Mouse (Mus musculus) stomach, postnatal 0 days (tissue): ENCODE measurements around the gene Gpr171. TPM values are rescaled to one million over a fixed set of nuclear protein-coding genes. Genes with fewer than 3 reads are reported as not detected.
A peak's percentile ranks its signal among the peaks of the same experiment; 100 is the strongest.

Experiments
- ATAC-seq: fragments of 200-750 bp; cut with Nextera tagmentation; 2 replicates; pipeline ENCODE4 v1.8.0; 2017; ENCODE audit not compliant: low FRiP score, low TSS enrichment
- DNase-seq: peaks from one replicate; pipeline ENCODE4 v3.0.0-alpha.2; 2016; ENCODE audit warnings: low spot score
- H3K27ac ChIP-seq: fragments of 300-500 bp; sonication (generic); replicated peaks from 2 replicates; pipeline ENCODE4 v1.5.1; 2014; ENCODE audit warnings: mild to moderate bottlenecking, control low read depth
- H3K27me3 ChIP-seq: fragments of 300-500 bp; sonication (generic); 2 replicates; pipeline ENCODE4 v1.6.1; 2014; ENCODE audit warnings: low read length; ENCODE audit not compliant: control insufficient read depth, insufficient read depth
- H3K36me3 ChIP-seq: fragments of 300-500 bp; sonication (generic); 2 replicates; pipeline ENCODE4 v1.6.1; 2014; ENCODE audit warnings: low read length, mixed read lengths; ENCODE audit not compliant: control insufficient read depth, insufficient read depth
- H3K4me1 ChIP-seq: fragments of 300-500 bp; sonication (generic); replicated peaks from 2 replicates; pipeline ENCODE4 v1.6.1; 2014; ENCODE audit warnings: antibody characterized with exemption; ENCODE audit not compliant: control insufficient read depth, insufficient read depth
- H3K4me2 ChIP-seq: fragments of 300-500 bp; sonication (generic); replicated peaks from 2 replicates; pipeline ENCODE4 v1.6.1; 2014; ENCODE audit warnings: low read depth, mild to moderate bottlenecking, control low read depth, moderate library complexity
- H3K4me3 ChIP-seq: fragments of 300-500 bp; sonication (generic); 2 replicates; pipeline ENCODE4 v1.5.1; 2014; ENCODE audit warnings: low read depth, low read length, control low read depth
- H3K9ac ChIP-seq: fragments of 300-500 bp; sonication (generic); 2 replicates; pipeline ENCODE4 v1.6.1; 2014; ENCODE audit warnings: mild to moderate bottlenecking, low read length, control low read depth, mixed read lengths
- H3K9me3 ChIP-seq: fragments of 300-500 bp; sonication (generic); 2 replicates; pipeline ENCODE4 v1.6.1; 2016; ENCODE audit warnings: low read length; ENCODE audit not compliant: control insufficient read depth
- CTCF ChIP-seq: IDR thresholded peaks from 2 replicates; pipeline ENCODE4 v1.5.1; 2016; ENCODE audit warnings: antibody characterized with exemption, low read depth, mild to moderate bottlenecking, moderate library complexity
- EP300 ChIP-seq: optimal IDR thresholded peaks from 2 replicates; pipeline ENCODE3; 2016; ENCODE audit warnings: antibody characterized with exemption
- WGBS: fragments of 180-500 bp; shearing (Covaris S2); extraction: QIAGEN DNeasy Blood & Tissue Kit; methylation state at CpG from one replicate; pipeline ENCODE4 v1.1.7; 2014; 5-methylcytosine and 5-hydroxymethylcytosine counted together
- polyA plus RNA-seq: library from polyadenylated mRNA; unstranded; fragments of >200 nt; fragmentation: Nextera tagmentation; extraction: Ambion mirVana; gene quantifications from 2 replicates; pipeline ENCODE4 v1.2.1, GENCODE M21; 2015

Gene Gpr171
- polyA plus RNA-seq, 1 experiment from 2014 or later: 0.33 TPM

DNA sequence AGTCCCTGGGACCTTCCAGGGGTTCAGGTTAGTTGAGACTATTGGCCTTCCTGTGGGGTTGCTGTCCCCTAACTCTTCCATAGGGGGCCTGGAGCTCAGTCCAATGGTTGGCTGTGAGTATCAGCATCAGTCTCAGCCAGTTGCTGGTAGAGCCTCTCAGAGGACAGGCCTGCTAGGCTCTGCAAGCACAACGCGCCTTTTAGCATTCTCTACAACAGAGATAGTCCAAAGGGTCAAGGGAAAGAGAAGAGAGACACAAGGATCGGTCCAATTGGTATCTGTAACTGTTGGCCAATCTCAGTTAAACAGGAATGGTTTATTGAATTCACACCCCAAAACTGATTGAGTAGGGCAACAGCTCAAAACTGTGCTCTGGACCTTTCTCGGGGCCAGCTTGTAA is 5.8 kb upstream of the Gpr171 start:
- DNase-seq (no peak), ATAC-seq (no peak)
- Histone ChIP-seq H3K4me3 (no peak overlapping the region), H3K36me3 (no peaks in the 10 kb centered on the region), H3K9ac (no peak overlapping the region), H3K27ac (no peak overlapping the region), H3K4me1 (no peaks in the 10 kb centered on the region), H3K4me2 (no peak overlapping the region), H3K27me3 (no peaks in the 10 kb centered on the region), H3K9me3 (no peaks in the 10 kb centered on the region)
- 96% methylated on average over 4 of the region's 4 CpGs for WGBS
- TF ChIP-seq EP300 (no peak), CTCF (no peak)

DNA sequence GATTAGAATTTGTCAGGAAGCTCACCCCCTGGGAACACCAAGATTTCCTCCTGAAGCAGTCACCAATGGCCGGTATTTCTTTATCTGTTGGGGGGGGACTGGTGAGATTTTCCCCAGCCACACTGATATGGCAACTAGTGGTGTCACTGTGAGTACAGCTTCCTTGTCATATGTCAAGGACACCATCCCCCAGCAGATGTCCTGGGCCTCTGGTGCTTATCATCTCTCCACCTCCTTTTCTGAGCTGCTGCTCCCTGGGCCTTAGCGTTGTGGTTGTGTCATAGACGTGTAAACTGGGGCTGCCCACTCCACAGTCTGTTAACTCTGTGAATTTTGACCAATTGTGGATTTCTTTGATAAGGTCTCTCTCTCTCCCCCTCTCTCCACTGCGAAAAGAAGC is 2.8 kb upstream of the Gpr171 start:
- no peak overlapping the region for H3K4me2 ChIP-seq
- H3K4me3 ChIP-seq: no peak overlapping the region
- H3K27me3 ChIP-seq: no peaks in the 10 kb centered on the region
- no peaks in the 10 kb centered on the region for H3K36me3 ChIP-seq
- H3K4me1 ChIP-seq: no peaks in the 10 kb centered on the region
- WGBS: 73% methylated on average over 4 of the region's 4 CpGs
- ATAC-seq (no peak), DNase-seq (no peak)
- no peak overlapping the region for H3K27ac ChIP-seq
- no peak overlapping the region for H3K9ac ChIP-seq
- no peaks in the 10 kb centered on the region for H3K9me3 ChIP-seq
- TF ChIP-seq EP300: no peak

DNA sequence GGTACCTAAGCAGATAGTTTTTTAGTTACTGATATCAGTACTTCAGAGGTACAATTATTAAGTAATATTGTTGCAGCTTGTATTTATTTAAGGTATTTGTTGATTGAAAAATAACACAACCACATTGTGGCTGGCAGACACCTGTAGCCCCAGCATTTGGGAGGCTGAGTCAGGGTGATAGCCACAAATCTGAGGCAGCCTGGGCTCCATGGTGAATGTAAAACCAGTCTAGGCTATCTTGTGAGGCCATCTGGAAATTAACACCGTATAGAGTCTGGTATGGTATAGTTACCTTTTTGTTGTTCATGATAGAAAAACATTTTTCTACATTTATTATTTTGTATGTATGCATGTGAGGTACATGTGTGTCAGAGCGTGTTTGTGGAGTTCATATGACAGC is 525 bp upstream of the Gpr171 start:
- Histone ChIP-seq H3K9ac (no peak overlapping the region), H3K4me2 (no peak overlapping the region), H3K36me3 (no peaks in the 10 kb centered on the region), H3K4me1 (no peaks in the 10 kb centered on the region), H3K27me3 (no peaks in the 10 kb centered on the region), H3K27ac (no peak overlapping the region), H3K9me3 (no peaks in the 10 kb centered on the region), H3K4me3 (no peak overlapping the region)
- TF ChIP-seq EP300 (no peak), CTCF (no peak)
- ATAC-seq: no peak
- DNase-seq: no peak
- 96% methylated on average over 2 of the region's 2 CpGs for WGBS

DNA sequence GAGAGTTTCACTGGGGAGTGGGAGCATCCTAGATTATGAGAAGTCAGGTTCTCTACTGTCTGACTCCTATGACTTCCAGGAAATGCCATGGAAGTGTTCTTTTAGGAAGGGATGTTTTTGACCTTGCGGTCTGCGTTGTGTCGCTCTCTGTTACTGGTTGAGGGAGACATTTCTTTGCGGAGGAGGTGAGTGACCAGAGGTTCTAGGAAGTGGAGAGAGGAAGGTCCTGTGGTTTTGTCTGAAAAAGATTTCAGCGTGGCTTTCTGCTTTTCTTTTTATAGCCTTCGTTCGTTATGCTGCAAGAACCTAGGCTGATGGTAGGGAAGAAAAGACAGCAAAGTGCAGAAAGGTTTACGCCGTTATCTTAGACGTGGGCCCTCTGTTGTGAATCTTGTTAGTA is 3.1 kb downstream of the Gpr171 start:
- WGBS: 88% methylated on average over 10 of the region's 10 CpGs
- TF ChIP-seq EP300: no peak
- no peak for TF ChIP-seq CTCF
- no peak for DNase-seq
- H3K9ac ChIP-seq: no peak overlapping the region
- no peaks in the 10 kb centered on the region for H3K36me3 ChIP-seq
- no peaks in the 10 kb centered on the region for H3K9me3 ChIP-seq
- ATAC-seq: no peak
- no peak overlapping the region for H3K4me2 ChIP-seq
- no peaks in the 10 kb centered on the region for H3K27me3 ChIP-seq
- H3K4me3 ChIP-seq: no peak overlapping the region
- no peak overlapping the region for H3K27ac ChIP-seq
- H3K4me1 ChIP-seq: no peaks in the 10 kb centered on the region

DNA sequence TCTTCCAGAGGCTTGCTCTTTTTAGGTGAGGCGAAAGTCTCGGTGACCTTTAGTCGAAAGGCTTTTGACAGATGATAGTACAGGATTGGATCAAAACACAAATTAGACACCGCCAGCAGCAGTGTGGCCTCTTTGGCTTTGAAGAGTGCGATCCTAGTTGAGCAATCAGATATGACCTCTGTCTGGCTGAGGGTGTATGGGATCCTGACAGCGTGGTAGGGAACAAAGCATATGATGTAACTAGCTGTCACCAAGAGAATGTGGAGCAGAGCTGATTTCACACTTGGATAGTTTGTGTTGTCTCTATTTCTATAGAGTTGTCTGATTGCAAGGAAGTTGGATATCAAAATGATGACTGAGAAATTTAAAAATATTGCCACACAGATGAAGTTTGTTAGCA is 4.2 kb downstream of the Gpr171 start:
- Histone ChIP-seq H3K4me3 (no peak overlapping the region), H3K4me1 (no peaks in the 10 kb centered on the region), H3K27me3 (no peaks in the 10 kb centered on the region), H3K4me2 (no peak overlapping the region), H3K36me3 (no peaks in the 10 kb centered on the region), H3K27ac (no peak overlapping the region), H3K9me3 (no peaks in the 10 kb centered on the region), H3K9ac (no peak overlapping the region)
- 82% methylated on average over 6 of the region's 6 CpGs for WGBS
- ATAC-seq: no peak
- DNase-seq: no peak
- TF ChIP-seq CTCF (no peak), EP300 (no peak)

DNA sequence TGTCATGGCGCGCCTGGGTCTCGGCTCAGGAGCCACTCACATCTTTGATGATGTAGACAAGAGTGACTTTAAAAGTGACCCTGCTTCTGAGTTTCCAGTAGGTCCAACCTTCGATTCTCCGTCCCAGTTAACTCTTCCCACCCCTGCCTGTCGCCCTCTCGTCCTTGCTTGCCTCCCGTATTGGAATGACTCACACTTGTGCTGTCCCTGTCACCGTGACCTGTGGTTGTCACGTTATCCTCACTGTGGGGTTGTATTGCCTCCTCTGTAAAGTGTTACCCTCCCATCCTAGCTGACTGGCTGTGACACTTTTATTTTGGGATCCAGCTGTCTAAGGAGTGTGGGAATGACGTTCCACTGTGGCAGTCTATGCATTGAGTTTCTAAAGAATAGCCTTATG is 8.9 kb downstream of the Gpr171 start:
- DNase-seq (no peak), ATAC-seq (no peak)
- Histone ChIP-seq H3K4me1 (no peaks in the 10 kb centered on the region), H3K36me3 (no peaks in the 10 kb centered on the region), H3K4me3 (no peak overlapping the region), H3K27ac (no peak overlapping the region), H3K27me3 (no peaks in the 10 kb centered on the region), H3K9ac (no peak overlapping the region), H3K9me3 (no peaks in the 10 kb centered on the region), H3K4me2 (no peak overlapping the region)
- 72% methylated on average over 11 of the region's 11 CpGs for WGBS
- TF ChIP-seq CTCF: no peak
- no peak for TF ChIP-seq EP300

DNA sequence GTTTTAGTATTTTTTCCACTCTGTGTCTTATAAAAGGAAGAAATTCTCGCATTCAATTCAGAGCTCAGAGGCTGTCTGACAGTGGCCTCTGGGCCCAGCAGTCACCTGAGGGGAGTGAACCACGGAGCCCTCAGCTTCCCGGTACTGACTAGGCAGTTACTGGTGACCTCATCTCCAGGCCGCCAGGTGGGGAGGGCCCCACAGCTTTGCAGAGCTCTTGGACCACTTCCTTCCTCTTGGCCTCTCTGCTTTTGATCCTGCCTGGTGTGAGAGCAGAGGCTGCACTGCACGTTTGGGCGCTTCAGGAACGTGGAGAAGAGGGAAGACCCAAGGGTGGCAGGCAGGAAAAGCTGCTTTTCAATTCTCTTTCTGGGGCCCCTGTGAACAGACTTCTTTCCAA is 20.7 kb downstream of the Gpr171 start:
- DNase-seq (peak; percentile 35), ATAC-seq (peak; percentile 87)
- H3K4me2 ChIP-seq: no peak overlapping the region
- no peaks in the 10 kb centered on the region for H3K27me3 ChIP-seq
- WGBS: 28% methylated on average over 7 of the region's 7 CpGs
- H3K4me1 ChIP-seq: no peaks in the 10 kb centered on the region
- H3K4me3 ChIP-seq: no peak overlapping the region
- H3K9me3 ChIP-seq: no peaks in the 10 kb centered on the region
- TF ChIP-seq CTCF (no peak), EP300 (no peak)
- H3K36me3 ChIP-seq: no peaks in the 10 kb centered on the region
- H3K27ac ChIP-seq: no peak overlapping the region
- no peak overlapping the region for H3K9ac ChIP-seq
